Mouse (Mus musculus): ENCODE results near the gene Vsx1.

The Vsx1 gene
- long read RNA-seq, experiment 1: 0 reads
- long read RNA-seq, experiment 2: 0 reads

DNA sequence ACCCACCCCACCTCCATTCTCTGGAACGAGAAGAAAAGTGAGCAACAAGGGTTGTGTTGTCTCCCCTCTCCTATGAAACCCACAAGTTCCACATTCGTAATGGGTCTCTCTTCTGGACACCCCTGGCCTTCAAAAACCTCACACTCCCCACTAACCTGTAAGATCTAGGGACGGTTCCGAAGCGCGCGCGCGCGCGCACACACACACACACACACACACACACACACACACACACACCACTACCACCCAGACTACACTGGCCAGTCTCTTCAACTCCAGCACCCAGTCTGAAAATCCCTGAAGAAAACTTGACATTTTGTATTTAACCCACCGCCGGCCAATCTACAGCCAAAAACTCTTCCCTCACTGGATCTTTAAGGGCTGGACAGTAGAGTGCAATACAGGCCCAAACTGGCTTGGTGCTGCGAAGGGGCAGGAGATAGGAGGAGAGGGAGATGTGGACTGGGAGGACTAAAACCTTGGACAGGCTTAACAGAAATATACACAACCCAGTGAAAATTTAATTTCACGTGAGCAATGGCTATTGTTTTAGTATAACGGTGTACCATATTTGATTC is at the start of gene Vsx1:
Vsx1 (minus strand) TSS at position 138 of the 578 bp plus-strand sequence.
- intact Hi-C loops (cut with DNase I): no loop called here

- intact Hi-C loops (cut with DNase I): no loop called here
Measured at GRCm38 (mm10) chr2:150737881-150738280, 48.7 kb upstream of the Vsx1 start.

DNA sequence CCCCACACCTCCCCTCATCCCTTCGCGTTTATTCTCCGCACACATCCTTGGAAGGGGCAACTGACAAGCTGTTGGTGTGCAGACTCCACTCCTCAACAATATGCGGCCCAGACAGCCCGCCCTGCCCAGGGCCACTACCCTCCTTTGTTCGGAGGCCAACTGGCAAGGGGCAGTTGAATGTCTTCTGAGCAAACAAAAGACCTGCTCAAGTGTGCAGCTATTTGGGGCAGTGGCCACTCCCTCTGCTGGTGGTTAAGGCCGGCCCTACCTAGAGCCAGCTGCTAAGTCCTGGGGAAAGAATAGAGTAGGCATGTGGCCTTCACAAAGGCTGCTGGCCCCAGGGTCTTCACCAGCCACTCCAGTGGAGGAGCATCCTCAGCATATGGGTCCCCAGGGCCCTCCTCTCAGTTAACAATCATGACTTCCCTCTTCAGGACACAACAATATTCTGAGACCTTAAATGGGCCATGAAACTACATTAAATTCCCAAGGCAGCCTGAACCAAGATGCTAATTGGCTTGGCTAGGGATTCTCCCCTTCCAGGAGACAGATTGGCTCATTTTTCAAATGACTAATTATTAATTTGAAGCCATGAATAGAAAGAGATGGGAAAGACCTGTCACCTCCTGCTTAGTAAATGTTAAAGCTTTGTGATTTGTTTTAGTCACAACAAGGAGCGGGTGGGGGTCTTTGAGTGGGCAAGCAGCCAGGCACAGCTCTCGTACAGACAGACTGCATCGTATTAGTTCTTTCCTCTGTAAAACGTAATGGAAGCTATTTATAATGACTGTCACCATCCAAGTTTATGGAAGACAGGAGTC is 46.8 kb upstream of the Vsx1 start:
- intact Hi-C loops (cut with DNase I): no loop called here

- intact Hi-C loops (cut with DNase I): no loop called here
Measured at GRCm38 (mm10) chr2:150712167-150712674, 23.1 kb upstream of the Vsx1 start.

DNA sequence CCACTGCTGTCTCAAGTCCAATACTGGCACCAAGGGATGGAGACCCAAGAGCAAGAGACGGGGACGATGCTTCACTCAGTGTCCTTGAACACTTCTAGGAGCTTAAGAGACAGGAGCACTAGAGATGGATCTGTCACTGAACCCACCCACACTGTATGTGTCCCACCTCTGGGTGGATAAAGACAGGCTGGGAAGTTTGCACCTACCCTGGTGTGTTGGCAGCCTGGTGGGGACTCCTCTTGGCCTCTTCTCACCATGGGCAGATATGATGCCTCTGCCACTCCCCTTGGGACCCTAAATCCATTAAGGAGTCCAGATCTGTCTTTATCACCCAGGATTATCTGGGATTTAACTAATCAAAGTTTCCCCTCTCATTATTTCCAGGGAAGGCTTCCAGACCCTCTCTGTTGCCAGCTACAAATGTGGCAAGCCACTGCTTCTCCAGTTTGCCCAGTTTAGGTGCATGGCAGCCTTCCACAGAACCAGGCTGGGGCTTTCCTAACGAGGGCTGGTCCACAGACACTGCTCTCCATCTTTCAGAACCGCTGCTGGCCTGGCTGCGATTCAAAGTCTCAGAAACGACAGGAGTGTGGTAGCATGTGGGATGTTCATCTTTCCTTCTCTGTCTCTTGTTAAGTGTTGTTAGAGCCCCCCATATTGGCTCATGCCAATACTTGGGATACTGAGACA is 2.5 kb upstream of the Vsx1 start:
- intact Hi-C loops (cut with DNase I): no loop called here

DNA sequence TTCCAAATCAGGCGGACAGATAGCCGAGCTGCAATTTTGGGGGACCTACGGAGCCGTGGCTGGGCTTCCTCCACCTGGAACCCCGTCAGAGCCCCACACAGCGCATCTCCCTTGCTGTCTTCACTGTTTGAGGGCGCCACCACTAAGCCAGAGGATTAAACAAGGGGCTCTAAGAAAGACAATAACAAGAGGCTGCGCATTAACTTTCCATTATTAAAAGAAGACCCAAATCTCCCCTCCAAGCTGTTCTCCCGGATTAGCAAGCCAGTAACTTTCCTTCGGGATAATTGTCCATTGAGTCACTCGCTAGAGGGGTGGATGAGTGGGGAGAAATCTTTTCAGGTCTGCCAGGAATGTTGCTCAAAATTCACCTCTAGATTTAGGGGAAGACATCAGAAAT is 1.1 kb upstream of the Vsx1 start:
- intact Hi-C loops (cut with DNase I): no loop called here

- intact Hi-C loops (cut with DNase I): no loop called here
Measured at GRCm38 (mm10) chr2:150688541-150689186, 496 bp downstream of the Vsx1 start.

GRCm38 (mm10) chr2:150687871-150688540 is 1.2 kb downstream of the Vsx1 start:
- intact Hi-C loops (cut with DNase I): no loop called here

DNA sequence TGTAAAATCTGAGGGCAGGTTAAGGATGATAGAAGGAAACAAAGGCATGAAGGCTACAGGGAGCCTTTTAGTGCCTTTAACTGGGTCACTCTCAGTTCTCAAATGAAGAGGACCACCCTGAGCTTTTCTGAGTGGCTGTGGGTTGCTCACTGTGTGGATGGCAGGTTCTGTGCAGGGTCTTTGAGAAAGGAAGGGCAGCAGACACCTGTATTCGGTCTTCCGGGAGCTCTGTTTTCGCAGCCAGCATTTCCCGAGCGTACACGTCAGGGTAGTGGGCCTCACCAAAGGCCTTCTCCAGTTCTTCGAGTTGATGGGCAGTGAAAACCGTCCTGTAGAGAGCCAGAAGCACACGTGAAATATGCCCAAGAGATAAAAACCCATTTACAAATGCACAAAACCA is 3.8 kb downstream of the Vsx1 start:
- intact Hi-C loops (cut with DNase I): no loop called here

GRCm38 (mm10) chr2:150684451-150684850 is 4.7 kb downstream of the Vsx1 start:
- intact Hi-C loops (cut with DNase I): no loop called here

GRCm38 (mm10) chr2:150681581-150681980 is 7.6 kb downstream of the Vsx1 start:
- intact Hi-C loops (cut with DNase I): no loop called here

DNA sequence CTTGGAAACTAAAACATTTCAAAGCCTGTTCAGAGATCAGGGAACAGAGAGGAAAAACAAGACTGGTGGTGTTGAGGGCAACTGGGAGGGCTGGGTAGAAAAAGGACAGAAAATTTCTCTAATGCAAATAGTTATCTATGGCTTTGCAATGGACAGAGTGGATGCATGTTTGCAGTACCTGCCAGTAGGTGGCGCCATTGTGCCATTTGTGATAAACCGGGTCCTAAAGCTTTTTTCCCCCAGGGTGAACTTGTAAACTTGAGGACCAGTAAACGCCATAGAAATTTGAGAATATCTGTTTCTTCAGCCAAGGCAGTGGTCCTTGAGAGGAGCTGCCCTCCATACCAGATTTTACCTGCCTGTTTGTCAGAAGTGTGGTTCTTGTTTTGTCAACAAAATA is 10.8 kb downstream of the Vsx1 start:
- intact Hi-C loops (cut with DNase I): loop anchor here (5.0 to 10.0 kb wide), 2 partner anchors 69 to 246 kb away; partner anchors contain the start of gene Entpd6

DNA sequence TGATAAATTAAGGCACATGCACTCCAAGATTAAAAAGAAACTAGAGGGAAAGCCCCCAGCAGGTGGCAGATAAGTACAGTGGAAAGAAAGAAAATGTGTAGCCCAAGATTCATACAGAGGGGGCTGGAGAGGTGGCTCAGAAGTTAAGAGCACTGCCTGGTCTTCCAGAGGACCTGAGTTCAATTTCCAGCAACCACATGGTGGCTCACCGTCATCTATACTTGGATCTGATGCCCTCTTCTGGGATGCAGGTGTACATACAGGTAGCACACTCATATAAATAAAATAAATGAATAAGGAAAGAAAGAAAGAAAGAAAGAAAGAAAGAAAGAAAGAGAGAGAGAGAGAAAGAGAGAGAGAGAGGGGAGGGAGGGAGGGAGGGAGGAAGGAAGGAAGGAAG is 13.6 kb downstream of the Vsx1 start:
- intact Hi-C loops (cut with DNase I): loop anchor here (2.0 to 10.0 kb wide), 4 partner anchors 65 to 249 kb away; partner anchors contain the start of gene Entpd6

DNA sequence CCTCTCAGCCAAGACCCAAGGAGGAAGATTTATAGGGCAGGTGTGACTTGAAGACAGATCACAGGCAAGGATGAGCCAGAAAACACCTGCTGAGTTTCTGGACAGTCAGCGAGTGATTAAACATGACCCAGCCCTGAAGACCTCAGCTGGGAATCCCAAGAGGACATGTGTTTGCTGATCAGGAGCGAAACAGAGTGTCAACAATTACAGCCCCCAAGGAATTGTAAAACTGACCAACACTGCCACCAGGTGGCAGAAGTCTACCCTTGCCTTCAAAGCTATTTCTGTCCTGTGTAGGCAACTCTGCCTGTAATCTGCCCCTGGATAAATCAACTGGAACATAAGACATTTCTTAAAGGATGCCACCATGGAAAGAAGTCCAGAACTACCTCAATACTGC is 14.3 kb downstream of the Vsx1 start:
- intact Hi-C loops (cut with DNase I): loop anchor here (2.0 to 10.0 kb wide), 4 partner anchors 64 to 250 kb away; partner anchors contain the start of gene Entpd6

- intact Hi-C loops (cut with DNase I): loop anchor here (2.0 to 10.0 kb wide), 3 partner anchors 63 to 251 kb away; no protein-coding TSS in a partner anchor
Measured at GRCm38 (mm10) chr2:150673929-150674328, 15.2 kb downstream of the Vsx1 start.

GRCm38 (mm10) chr2:150671609-150672290 is 17.4 kb downstream of the Vsx1 start:
- intact Hi-C loops (cut with DNase I): loop anchor here (10.0 kb wide), 1 partner anchor 253 kb away; no protein-coding TSS in a partner anchor

- intact Hi-C loops (cut with DNase I): loop anchor here (10.0 kb wide), 1 partner anchor 254 kb away; no protein-coding TSS in a partner anchor
Measured at GRCm38 (mm10) chr2:150670926-150671325, 18.2 kb downstream of the Vsx1 start.

DNA sequence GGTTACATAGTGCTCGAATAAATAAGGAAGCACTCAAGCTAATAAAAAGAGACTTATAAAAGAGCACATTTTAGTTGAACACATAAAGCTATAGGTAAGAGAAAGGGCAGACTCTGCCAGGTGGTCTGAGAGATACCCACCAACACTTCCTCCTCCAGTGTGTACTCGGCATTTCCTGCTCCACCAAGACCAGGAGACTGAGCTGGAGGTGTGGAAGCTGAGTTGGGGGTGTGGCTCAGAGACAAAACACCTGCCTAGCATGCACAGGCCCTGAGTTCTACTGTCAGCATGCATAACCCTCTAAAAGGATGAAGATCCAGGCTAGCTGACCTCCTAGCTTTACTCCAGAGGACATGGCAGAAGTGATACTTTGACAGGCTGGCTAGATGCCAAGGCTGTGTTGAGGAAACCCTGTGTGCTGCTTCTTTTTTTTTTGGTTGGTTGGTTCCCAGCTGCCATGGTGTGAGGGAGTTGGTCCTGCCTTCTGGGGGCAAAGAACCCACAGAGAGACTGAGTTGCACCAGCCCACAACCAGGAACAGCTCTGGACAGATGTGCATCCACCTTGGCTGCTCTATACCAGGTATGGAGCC is 19.6 kb downstream of the Vsx1 start:
- intact Hi-C loops (cut with DNase I): loop anchor here (10.0 kb wide), 1 partner anchor 255 kb away; no protein-coding TSS in a partner anchor

GRCm38 (mm10) chr2:150668956-150669355 is 20.2 kb downstream of the Vsx1 start:
- intact Hi-C loops (cut with DNase I): no loop called here

Data from adrenal gland (tissue).